Mouse (Mus musculus): ENCODE data around the gene Fsd1l.

GRCm38 (mm10) chr4:53621490-53621889 lies 9.8 kb upstream of the Fsd1l start:
- TF ChIP-seq CTCF (IDR thresholded peaks at IDR 0.05; ENCODE audit: extremely low read depth, insufficient read depth, low read length) (no peak), POLR2A (IDR thresholded peaks at IDR 0.05; ENCODE audit: extremely low read depth, insufficient read depth, low read length) (no peak)
